Mouse (Mus musculus) heart, embryonic 15.5 days (tissue): ENCODE measurements around the gene Stk35. TPM values are rescaled to one million over a fixed set of nuclear protein-coding genes. Genes with fewer than 3 reads are reported as not detected.

Source experiments
- ATAC-seq: fragments of 200-750 bp; cut with Nextera tagmentation; replicated peaks from 2 replicates; pipeline ENCODE4 v1.8.0; 2017; ENCODE audit warnings: low read depth, moderate TSS enrichment; ENCODE audit not compliant: insufficient number of reproducible peaks, insufficient read depth, low FRiP score
- H3K27ac ChIP-seq: fragments of 300-500 bp; sonication (generic); 2 replicates; pipeline ENCODE4 v1.5.1; 2015; ENCODE audit warnings: mild to moderate bottlenecking, inconsistent platforms
- H3K27me3 ChIP-seq: fragments of 300-500 bp; sonication (generic); 2 replicates; pipeline ENCODE4 v1.6.1; 2015; ENCODE audit warnings: inconsistent platforms
- H3K36me3 ChIP-seq: fragments of 300-500 bp; sonication (generic); 2 replicates; pipeline ENCODE4 v1.6.1; 2015; ENCODE audit warnings: mild to moderate bottlenecking, inconsistent platforms
- H3K4me1 ChIP-seq: fragments of 300-500 bp; sonication (generic); replicated peaks from 2 replicates; pipeline ENCODE4 v1.6.1; 2015; ENCODE audit warnings: inconsistent platforms
- H3K4me2 ChIP-seq: fragments of 300-500 bp; sonication (generic); 2 replicates; pipeline ENCODE4 v1.6.1; 2015; ENCODE audit warnings: inconsistent platforms, mild to moderate bottlenecking, moderate library complexity
- H3K4me3 ChIP-seq: fragments of 300-500 bp; sonication (generic); 2 replicates; pipeline ENCODE4 v1.5.1; 2015; ENCODE audit warnings: mild to moderate bottlenecking, inconsistent platforms
- H3K9ac ChIP-seq: fragments of 300-500 bp; sonication (generic); 2 replicates; pipeline ENCODE4 v1.6.1; 2015; ENCODE audit warnings: mild to moderate bottlenecking, inconsistent platforms
- H3K9me3 ChIP-seq: fragments of 300-500 bp; sonication (generic); replicated peaks from 2 replicates; pipeline ENCODE4 v1.6.1; 2016; ENCODE audit warnings: inconsistent platforms
- WGBS: fragments of 180-500 bp; shearing (Covaris S2); methylation state at CpG from one replicate; pipeline ENCODE4 v1.1.7; 2015; ENCODE audit warnings: mixed read lengths; 5-methylcytosine and 5-hydroxymethylcytosine counted together
- polyA plus RNA-seq: library from polyadenylated mRNA; unstranded; fragments of >200 nt; fragmentation: Nextera tagmentation; extraction: Ambion mirVana; gene quantifications from 2 replicates; pipeline ENCODE4 v1.2.1, GENCODE M21; 2015

The Stk35 gene
- polyA plus RNA-seq, 1 experiment from 2014 or later: 6.0 TPM

GRCm38 (mm10) chr2:129874084-129874483 lies 73.8 kb downstream of the Stk35 start:
- Histone ChIP-seq H3K27me3 (no peaks in the 10 kb centered on the region; the same call in 1 of the 2 replicates), H3K27ac (no peak overlapping the region), H3K4me3 (no peak overlapping the region), H3K9ac (no peak overlapping the region), H3K4me1 (peaks cover 20% of the 10 kb centered on the region), H3K36me3 (no peaks in the 10 kb centered on the region), H3K4me2 (no peak overlapping the region), H3K9me3 (no peaks in the 10 kb centered on the region)
- 50% methylated on average over 9 of the region's 9 CpGs for WGBS
- no peak for ATAC-seq

- peaks cover 20% of the 10 kb centered on the region for H3K4me1 ChIP-seq
- H3K27ac ChIP-seq: no peak overlapping the region
- 68% methylated on average over 10 of the region's 10 CpGs for WGBS
- H3K27me3 ChIP-seq: no peaks in the 10 kb centered on the region; the same call in 1 of the 2 replicates
- no peaks in the 10 kb centered on the region for H3K9me3 ChIP-seq
- no peak overlapping the region for H3K9ac ChIP-seq
- no peaks in the 10 kb centered on the region for H3K36me3 ChIP-seq
- H3K4me3 ChIP-seq: no peak overlapping the region
- no peak for ATAC-seq
- H3K4me2 ChIP-seq: no peak overlapping the region
These were observed 74.3 kb downstream of the Stk35 start for GRCm38 (mm10) chr2:129874509-129875095.

DNA sequence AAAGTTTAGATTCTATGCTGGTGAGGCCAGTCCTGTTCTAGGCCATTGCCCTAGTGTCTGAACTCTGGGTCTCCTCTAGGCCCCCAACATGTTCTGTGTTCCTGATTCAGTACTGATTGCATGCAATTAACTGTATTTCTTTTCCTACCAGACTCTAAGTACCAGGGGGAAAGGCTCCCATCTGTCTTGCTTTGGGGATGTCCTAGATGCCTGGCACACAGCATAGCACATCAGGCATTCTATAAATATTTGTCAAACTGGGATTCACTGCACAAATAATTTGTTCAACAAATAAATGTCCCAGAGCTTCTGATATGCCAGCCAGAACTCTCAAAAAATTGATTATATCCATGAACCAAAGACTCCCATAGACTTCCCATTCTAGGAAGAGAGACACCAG lies 76.6 kb downstream of the Stk35 start:
- H3K36me3 ChIP-seq: no peaks in the 10 kb centered on the region
- no peaks in the 10 kb centered on the region; the same call in 1 of the 2 replicates for H3K27me3 ChIP-seq
- H3K4me2 ChIP-seq: no peak overlapping the region
- H3K9ac ChIP-seq: no peak overlapping the region
- H3K4me3 ChIP-seq: no peak overlapping the region
- no peak for ATAC-seq
- H3K4me1 ChIP-seq: peaks cover 7% of the 10 kb centered on the region
- no peaks in the 10 kb centered on the region for H3K9me3 ChIP-seq
- no peak overlapping the region for H3K27ac ChIP-seq

DNA sequence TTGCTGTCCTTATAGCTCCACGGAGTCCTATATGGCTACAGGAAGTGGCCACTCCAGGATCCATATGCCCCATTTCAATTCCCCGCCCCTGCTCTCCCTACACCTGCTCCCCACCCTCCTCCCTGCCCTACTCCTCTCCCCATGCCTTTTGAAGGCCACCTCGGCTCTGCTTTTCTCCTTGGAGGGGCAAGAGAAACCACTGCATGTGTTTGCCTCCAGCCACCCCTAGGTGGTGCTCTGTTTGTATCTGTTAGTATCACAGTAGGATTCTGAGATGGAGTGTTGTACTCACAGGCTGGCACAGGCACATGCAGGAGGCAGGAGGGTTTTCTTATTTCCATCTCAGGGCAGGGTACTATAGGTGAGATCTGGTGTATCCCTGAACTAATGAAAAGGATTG lies 79.5 kb downstream of the Stk35 start:
- no peak overlapping the region for H3K27ac ChIP-seq
- H3K4me2 ChIP-seq: no peak overlapping the region
- no peak overlapping the region for H3K4me3 ChIP-seq
- no peaks in the 10 kb centered on the region for H3K4me1 ChIP-seq
- H3K9ac ChIP-seq: no peak overlapping the region
- no peaks in the 10 kb centered on the region for H3K36me3 ChIP-seq
- no peaks in the 10 kb centered on the region; the same call in 1 of the 2 replicates for H3K27me3 ChIP-seq
- no peaks in the 10 kb centered on the region for H3K9me3 ChIP-seq
- 33% methylated on average over 3 of the region's 3 CpGs for WGBS
- no peak for ATAC-seq

DNA sequence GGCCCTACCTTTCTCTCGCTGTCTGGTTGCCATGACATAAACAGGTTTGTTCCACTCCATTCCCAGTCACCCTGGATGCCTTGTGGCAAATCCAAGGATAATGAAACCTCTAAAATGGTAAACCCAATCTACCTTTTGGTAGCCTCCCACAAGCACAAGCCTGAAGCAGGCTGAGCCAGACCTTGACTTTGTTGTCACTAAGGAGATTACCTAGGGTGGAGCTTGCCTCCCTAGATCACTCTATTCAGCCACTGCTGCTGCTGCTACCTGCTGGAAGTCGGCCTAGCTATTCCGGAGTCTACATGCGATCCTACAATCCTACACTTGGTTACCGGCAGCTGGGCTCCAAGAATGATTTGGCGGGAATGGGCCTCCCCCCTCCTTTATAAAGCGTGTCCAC lies 79.9 kb downstream of the Stk35 start:
- H3K27me3 ChIP-seq: no peaks in the 10 kb centered on the region; the same call in 1 of the 2 replicates
- no peak overlapping the region for H3K27ac ChIP-seq

DNA sequence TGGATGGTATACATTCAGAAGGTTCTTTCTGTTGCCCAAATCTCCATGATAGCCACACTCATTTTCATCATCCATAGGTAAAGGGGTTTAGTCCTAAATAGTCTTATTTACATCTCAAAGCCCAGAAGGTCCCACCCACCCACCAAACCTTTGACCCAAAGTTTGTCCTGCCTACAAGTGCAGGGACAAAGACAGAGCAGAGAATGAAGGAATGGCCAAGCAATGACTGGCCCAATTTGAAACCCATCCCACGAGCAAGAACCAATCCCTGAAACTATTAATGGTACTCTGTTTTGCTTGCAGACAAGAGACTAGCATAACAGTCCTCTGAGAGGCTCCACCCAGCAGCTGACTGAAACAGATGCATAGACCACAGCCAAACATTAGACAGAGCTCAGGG lies 81.6 kb downstream of the Stk35 start:
- Histone ChIP-seq H3K27ac (no peak overlapping the region), H3K4me3 (no peak overlapping the region), H3K36me3 (no peaks in the 10 kb centered on the region), H3K9ac (no peak overlapping the region), H3K4me2 (no peak overlapping the region), H3K4me1 (0 out of 2 replicates have a peak, but pooled peaks cover 2% of the 10 kb centered on the region), H3K9me3 (no peaks in the 10 kb centered on the region), H3K27me3 (no peaks in the 10 kb centered on the region; the same call in 1 of the 2 replicates)
- WGBS: 66% methylated on average over 1 of the region's 1 CpGs
- no peak for ATAC-seq

More for the DNA sequence above, 79.9 kb downstream of the Stk35 start:
- no peak for ATAC-seq
- Histone ChIP-seq H3K4me3 (no peak overlapping the region), H3K9me3 (no peaks in the 10 kb centered on the region), H3K9ac (no peak overlapping the region), H3K36me3 (no peaks in the 10 kb centered on the region), H3K4me2 (no peak overlapping the region), H3K4me1 (no peaks in the 10 kb centered on the region)
- WGBS: 83% methylated on average over 7 of the region's 7 CpGs

Other genes starting within 250 kb of the Stk35 start
- gene Sirpa, start 207.7 kb upstream of the Stk35 start, polyA plus RNA-seq: 13.8 and 20.1 TPM in 2 replicates
- gene Pdyn, start 100.7 kb upstream of the Stk35 start, polyA plus RNA-seq: 0.13 and 0.33 TPM in 2 replicates
- gene Tgm3, start 211.8 kb downstream of the Stk35 start, polyA plus RNA-seq: 0.04 TPM in 1 of 2 replicates, not detected in the other